Mouse (Mus musculus) neural tube, embryonic 13.5 days (tissue): ENCODE results near the gene Kalrn. TPM values are rescaled to one million over a fixed set of nuclear protein-coding genes. Genes with fewer than 3 reads are reported as not detected.
A peak's percentile ranks its signal among the peaks of the same experiment; 100 is the strongest.

ENCODE experiments used
- ATAC-seq: fragments of 200-750 bp; cut with Nextera tagmentation; 2 replicates; pipeline ENCODE4 v1.8.0; 2017; ENCODE audit warnings: low read depth, mild to moderate bottlenecking, moderate TSS enrichment, moderate library complexity
- H3K27ac ChIP-seq: fragments of 300-500 bp; sonication (generic); replicated peaks from 2 replicates; pipeline ENCODE4 v1.5.1; 2015; ENCODE audit warnings: moderate library complexity, mild to moderate bottlenecking, inconsistent platforms
- H3K27me3 ChIP-seq: fragments of 300-500 bp; sonication (generic); 2 replicates; pipeline ENCODE4 v1.6.1; 2015; ENCODE audit warnings: mild to moderate bottlenecking, inconsistent platforms
- H3K36me3 ChIP-seq: fragments of 300-500 bp; sonication (generic); 2 replicates; pipeline ENCODE4 v1.6.1; 2015; ENCODE audit warnings: mild to moderate bottlenecking, inconsistent platforms
- H3K4me1 ChIP-seq: fragments of 300-500 bp; sonication (generic); replicated peaks from 2 replicates; pipeline ENCODE4 v1.6.1; 2015; ENCODE audit warnings: inconsistent platforms
- H3K4me2 ChIP-seq: fragments of 300-500 bp; sonication (generic); 2 replicates; pipeline ENCODE4 v1.6.1; 2015; ENCODE audit warnings: inconsistent platforms, mild to moderate bottlenecking, moderate library complexity
- H3K4me3 ChIP-seq: fragments of 300-500 bp; sonication (generic); 2 replicates; pipeline ENCODE4 v1.5.1; 2015; ENCODE audit warnings: mild to moderate bottlenecking, inconsistent platforms
- H3K9ac ChIP-seq: fragments of 300-500 bp; sonication (generic); 2 replicates; pipeline ENCODE4 v1.6.1; 2015; ENCODE audit warnings: moderate library complexity, mild to moderate bottlenecking, inconsistent platforms
- H3K9me3 ChIP-seq: fragments of 300-500 bp; sonication (generic); 2 replicates; pipeline ENCODE4 v1.6.1; 2016; ENCODE audit warnings: inconsistent platforms
- WGBS: fragments of 180-500 bp; shearing (Covaris S2); methylation state at CpG from one replicate; pipeline ENCODE4 v1.1.7; 2015; 5-methylcytosine and 5-hydroxymethylcytosine counted together
- polyA plus RNA-seq: library from polyadenylated mRNA; unstranded; fragments of >200 nt; fragmentation: Nextera tagmentation; extraction: Ambion mirVana; gene quantifications from 2 replicates; pipeline ENCODE4 v1.2.1, GENCODE M21; 2015

The Kalrn gene
- polyA plus RNA-seq, 1 experiment from 2014 or later, result 23.9 TPM

DNA sequence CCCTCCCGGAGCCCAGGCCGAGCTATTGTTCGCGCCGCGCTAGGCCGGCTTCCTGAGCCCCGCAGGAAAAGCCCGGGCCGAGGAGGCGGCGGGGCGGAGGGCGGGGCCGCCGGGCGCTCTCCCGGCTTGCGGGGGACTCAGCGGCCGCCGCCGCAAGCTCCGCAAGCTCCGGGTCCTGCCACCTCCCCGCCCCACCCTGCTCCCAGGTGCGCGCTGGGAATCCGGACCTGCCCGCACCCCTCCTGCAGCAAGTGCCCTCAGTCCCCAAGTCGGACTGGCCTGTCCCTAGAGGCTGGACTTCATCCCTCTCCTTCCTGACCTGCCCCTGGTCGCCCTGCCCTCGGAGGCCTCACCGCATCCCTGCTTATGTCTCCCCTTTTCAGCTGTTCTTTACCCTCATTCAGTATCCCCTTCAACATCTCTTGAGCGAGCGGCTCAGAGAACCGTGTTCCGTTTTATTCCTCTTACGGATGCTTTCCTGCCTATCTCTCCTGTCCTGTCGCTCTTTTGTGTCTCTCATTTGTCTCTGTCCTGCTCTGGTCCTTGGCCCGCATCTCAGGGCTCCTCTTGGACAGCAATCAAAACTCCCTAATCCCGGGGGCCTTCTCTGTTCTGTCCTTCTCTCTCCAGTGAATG is 642 bp upstream of the Kalrn start:
- Histone ChIP-seq H3K36me3 (no peaks in the 10 kb centered on the region), H3K4me2 (peak overlapping the region; percentile 72), H3K9ac (peak overlapping the region; percentile 99), H3K4me3 (peak overlapping the region; percentile 93), H3K27ac (peak overlapping the region; percentile 98), H3K4me1 (peaks cover 38% of the 10 kb centered on the region), H3K27me3 (no peaks in the 10 kb centered on the region), H3K9me3 (0 out of 2 replicates have a peak, but pooled peaks cover 6% of the 10 kb centered on the region)
- ATAC-seq, result peak; percentile 72
- under 1% methylated on average over 42 of the region's 42 CpGs for WGBS

DNA sequence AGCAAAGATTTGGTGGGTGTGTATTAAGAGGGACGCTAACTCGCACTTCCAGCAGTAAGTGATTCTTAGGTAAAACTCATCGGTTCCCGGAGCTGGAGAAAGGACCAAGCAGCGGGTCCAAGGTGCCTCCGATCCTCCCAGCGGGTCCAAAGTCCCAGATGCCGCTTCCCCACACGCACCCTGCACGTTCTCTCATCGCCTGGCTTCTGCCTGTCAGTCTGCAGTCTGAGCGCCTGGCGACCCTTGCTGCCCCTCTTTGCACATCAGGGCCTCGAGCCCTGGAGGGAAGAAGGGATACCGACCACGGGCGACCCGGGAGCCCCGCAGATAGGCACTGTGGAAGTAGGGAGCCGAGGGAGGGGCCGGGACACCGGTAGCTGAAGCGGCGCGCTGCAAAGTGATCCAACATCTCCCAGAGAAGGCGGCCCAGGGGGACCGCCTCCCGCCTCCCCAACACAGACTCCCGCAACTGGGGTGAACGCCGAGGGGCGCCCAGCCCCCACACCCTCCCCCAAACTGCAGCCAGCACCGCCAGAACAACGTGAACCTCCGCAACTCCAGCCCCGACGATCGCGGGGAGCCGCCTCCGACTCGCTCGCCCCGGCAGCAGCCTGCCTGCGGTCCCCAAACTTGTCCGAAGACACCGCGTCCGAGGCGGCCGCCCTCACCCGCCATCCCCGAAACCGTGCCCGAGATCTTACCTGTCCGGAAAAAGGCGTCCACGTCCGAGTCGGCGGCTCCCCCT is 754 bp downstream of the Kalrn start:
- peak; percentile 15; the same call in 1 of the 2 replicates for ATAC-seq
- Histone ChIP-seq H3K27ac (peak overlapping the region; percentile 98), H3K9me3 (0 out of 2 replicates have a peak, but pooled peaks cover under 1% of the 10 kb centered on the region), H3K9ac (peak overlapping the region; percentile 99), H3K4me3 (peak overlapping the region; percentile 93), H3K4me1 (peaks cover 38% of the 10 kb centered on the region), H3K27me3 (no peaks in the 10 kb centered on the region), H3K36me3 (no peaks in the 10 kb centered on the region), H3K4me2 (peak overlapping the region; percentile 72)
- under 1% methylated on average over 59 of the region's 61 CpGs for WGBS

DNA sequence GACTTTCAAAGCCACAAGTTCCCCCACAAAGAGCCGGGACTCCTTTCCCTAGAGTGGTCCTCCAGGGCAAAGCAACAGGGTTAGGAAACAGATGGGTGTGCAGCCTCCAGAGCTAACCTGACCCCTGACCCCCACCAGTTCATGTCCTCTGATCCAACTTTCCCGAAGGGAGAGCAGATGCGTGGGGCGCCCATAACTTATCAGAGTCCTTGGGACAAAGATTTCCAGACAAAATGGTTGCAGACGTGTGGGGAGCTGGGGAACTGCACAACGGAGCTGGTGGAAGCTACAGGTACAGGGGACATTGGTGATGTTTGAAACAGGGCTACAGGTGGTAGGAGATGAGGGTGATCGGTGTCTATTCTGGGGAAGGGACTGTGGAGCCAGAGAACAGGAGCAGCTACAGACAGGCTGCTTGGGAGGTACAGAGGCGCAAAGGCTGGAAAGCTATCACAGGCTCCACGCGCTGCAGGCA is 1.4 kb downstream of the Kalrn start:
- Histone ChIP-seq H3K27ac (no peak overlapping the region), H3K9ac (peak overlapping the region; percentile 99), H3K4me1 (peaks cover 41% of the 10 kb centered on the region), H3K36me3 (no peaks in the 10 kb centered on the region), H3K4me2 (peak overlapping the region; percentile 72), H3K4me3 (peak overlapping the region; percentile 93), H3K27me3 (no peaks in the 10 kb centered on the region), H3K9me3 (no peaks in the 10 kb centered on the region)
- ATAC-seq, result no peak
- WGBS, result under 1% methylated on average over 10 of the region's 10 CpGs

DNA sequence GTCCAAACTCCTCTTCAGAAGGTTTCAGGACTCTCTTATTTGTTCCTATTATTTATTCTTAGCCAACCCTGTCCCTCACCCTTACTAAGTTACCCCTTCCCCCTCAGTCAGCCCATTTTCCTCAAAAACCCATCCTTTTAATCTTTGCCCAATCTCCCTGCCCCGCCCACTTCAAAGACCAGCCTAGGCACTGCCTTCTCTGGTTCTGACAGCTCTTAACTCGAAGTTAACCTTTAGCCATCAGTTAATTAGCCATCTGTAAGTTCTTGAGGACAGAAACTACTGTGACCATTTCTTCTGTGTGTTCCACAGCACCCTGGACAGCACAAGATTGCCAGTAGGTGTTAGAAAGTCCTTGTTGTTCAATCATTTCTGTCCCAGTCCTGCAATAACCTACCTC is 3.4 kb downstream of the Kalrn start:
- Histone ChIP-seq H3K9ac (no peak overlapping the region), H3K4me3 (no peak overlapping the region), H3K9me3 (no peaks in the 10 kb centered on the region), H3K27me3 (no peaks in the 10 kb centered on the region), H3K4me2 (no peak overlapping the region), H3K4me1 (peaks cover 62% of the 10 kb centered on the region), H3K36me3 (no peaks in the 10 kb centered on the region), H3K27ac (no peak overlapping the region)
- ATAC-seq, result no peak
- 62% methylated on average over 2 of the region's 2 CpGs for WGBS

DNA sequence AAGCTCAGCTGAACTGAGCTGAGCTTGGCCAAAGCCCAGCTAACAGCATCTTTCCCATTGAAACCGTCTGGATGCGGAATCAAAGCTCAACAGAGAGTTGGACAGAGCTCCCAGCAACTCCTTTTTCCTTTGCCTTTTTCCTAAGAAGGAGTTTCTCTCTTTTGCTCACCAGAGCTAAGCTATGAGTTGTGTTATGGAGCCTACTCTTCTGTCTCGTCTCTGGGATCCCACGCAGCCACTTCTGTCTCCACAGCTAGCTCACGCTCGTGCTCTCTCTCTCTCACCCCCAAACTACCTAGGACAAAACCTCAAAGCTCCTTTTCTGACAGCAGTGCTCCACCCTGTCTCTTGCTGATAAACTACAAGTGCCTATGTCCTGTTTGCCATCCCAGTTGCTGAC is 4.5 kb downstream of the Kalrn start:
- Histone ChIP-seq H3K9me3 (no peaks in the 10 kb centered on the region), H3K27ac (no peak overlapping the region), H3K9ac (no peak overlapping the region), H3K27me3 (no peaks in the 10 kb centered on the region), H3K36me3 (no peaks in the 10 kb centered on the region), H3K4me1 (peaks cover 63% of the 10 kb centered on the region), H3K4me2 (no peak overlapping the region), H3K4me3 (no peak overlapping the region)
- 92% methylated on average over 6 of the region's 6 CpGs for WGBS
- no peak for ATAC-seq

DNA sequence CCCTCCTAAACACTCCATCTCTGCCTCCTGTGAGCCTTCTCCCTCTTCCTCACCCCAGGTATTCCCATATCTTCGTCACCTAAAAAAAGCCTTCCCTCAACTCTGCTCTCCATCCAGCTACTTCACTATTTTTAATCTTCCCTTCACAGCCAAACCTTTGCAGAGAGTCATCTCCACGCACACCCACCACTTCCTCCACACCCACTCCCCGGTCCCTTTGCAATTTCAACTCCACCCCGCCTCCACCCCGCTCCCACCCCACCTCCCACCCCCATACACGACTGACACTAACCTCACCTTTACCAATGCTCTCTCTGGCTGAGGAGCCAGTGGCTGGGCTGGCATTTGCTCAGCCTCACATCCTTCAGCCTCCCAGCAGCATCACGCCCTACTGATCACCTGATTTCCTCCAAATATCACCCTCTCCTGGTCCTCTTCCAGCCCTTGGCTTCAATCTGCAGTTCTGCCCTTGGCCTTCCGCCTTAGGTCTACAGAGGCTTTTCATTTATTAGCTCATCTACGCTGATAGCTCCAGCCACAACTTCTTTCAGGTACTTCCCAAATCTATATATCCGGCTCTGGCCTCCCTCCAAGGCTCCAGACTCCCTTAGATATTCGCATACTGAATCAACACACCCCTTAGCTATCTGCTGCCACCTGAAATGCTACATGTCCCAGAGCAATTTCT is 9.6 kb downstream of the Kalrn start:
- Histone ChIP-seq H3K27ac (no peak overlapping the region), H3K9ac (no peak overlapping the region), H3K9me3 (no peaks in the 10 kb centered on the region), H3K27me3 (no peaks in the 10 kb centered on the region), H3K4me2 (no peak overlapping the region), H3K4me3 (no peak overlapping the region), H3K36me3 (no peaks in the 10 kb centered on the region), H3K4me1 (peaks cover 81% of the 10 kb centered on the region)
- ATAC-seq, result no peak
- WGBS, result 85% methylated on average over 11 of the region's 11 CpGs

DNA sequence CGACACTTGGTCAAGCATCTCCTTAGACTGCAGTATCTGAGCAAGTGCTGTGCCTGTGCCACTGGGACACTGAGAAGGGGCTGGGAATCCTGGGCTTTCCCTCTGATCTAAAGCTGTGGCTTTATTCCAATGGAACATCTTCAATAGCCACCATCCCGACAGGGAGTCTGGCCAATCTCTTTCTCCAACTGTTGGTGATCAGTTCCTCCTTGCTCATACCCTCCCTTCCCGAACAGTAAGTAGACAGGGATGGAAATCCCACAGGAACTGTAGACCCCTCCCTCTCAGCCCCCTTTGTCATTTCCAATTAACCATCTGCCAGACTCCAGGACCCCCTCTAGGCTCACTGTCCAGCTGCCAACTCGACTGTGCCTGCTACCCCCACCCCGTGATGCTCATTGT is 11.6 kb downstream of the Kalrn start:
- Histone ChIP-seq H3K4me2 (no peak overlapping the region), H3K27ac (peak overlapping the region; percentile 54)

DNA sequence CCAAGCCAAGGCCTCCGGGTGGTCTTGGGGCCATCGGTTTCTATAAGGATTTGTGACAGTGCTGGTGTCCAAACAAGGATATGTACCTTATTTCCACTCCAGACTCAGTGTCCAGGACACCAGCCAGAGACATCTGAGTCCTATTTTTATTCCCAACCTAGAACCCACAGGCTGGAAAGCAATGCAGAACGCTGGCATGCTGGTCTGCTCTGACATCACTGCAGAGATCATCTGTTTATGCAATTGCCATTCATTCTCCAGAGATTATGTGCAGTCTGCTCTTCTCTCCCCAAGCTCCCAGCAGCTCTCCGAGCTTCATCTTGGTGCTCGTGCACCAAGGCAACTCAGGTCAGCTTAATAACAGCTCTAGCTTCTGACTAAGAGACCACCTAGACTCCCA is 12.5 kb downstream of the Kalrn start:
- no peak for ATAC-seq
- Histone ChIP-seq H3K4me1 (peaks cover 87% of the 10 kb centered on the region), H3K9ac (no peak overlapping the region), H3K4me3 (no peak overlapping the region), H3K9me3 (no peaks in the 10 kb centered on the region), H3K4me2 (no peak overlapping the region), H3K36me3 (no peaks in the 10 kb centered on the region), H3K27ac (no peak overlapping the region), H3K27me3 (no peaks in the 10 kb centered on the region)
- WGBS, result 52% methylated on average over 5 of the region's 5 CpGs

More for the DNA sequence above, 11.6 kb downstream of the Kalrn start:
- no peaks in the 10 kb centered on the region for H3K36me3 ChIP-seq
- no peaks in the 10 kb centered on the region for H3K27me3 ChIP-seq
- H3K9me3 ChIP-seq, result no peaks in the 10 kb centered on the region
- H3K4me1 ChIP-seq, result peaks cover 91% of the 10 kb centered on the region
- H3K9ac ChIP-seq, result no peak overlapping the region
- peak; percentile 76; the same call in 1 of the 2 replicates for ATAC-seq
- WGBS, result 8% methylated on average over 5 of the region's 5 CpGs
- no peak overlapping the region for H3K4me3 ChIP-seq

DNA sequence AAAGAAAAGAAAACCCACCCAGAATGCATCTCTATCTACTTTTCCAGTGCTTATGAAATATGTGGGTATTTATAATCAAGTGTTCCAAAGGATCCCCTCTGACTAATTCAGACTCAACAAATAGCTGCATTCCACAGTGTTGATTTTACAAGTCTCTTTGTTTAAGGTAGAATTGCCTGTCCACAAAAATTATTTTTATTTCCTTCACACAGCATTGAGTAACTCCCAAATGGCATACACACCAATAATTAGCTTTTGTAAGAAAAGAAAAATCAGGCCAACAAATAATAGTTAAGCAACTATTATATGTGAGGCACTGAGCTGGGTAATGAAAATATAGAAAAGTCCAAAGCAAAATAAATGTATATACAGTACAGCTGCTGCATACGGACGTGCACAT is 12.9 kb downstream of the Kalrn start:
- H3K4me1 ChIP-seq, result peaks cover 87% of the 10 kb centered on the region
- WGBS, result 63% methylated on average over 2 of the region's 2 CpGs

DNA sequence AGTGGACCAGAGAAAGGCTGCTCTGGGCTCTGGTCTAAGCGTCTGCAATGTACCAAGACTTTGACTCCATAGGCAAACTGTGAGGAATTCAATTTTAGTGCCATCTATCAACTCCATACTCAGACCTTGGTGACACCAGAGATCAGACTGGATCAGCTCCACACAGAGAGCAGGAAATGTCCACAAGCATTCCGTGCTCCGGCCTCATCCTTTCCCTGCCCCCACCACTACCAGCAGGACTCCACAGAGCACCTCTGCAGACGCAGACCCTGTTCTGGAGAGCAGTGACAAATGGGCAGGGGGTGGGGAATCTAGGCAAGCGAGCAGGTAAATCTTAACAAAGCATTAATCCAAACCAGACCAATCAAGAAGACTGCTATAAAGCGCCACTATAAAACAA is 15.4 kb downstream of the Kalrn start:
- H3K36me3 ChIP-seq, result no peaks in the 10 kb centered on the region
- ATAC-seq, result no peak
- peaks cover 80% of the 10 kb centered on the region for H3K4me1 ChIP-seq
- no peak overlapping the region for H3K4me3 ChIP-seq
- WGBS, result 55% methylated on average over 6 of the region's 6 CpGs
- H3K9ac ChIP-seq, result no peak overlapping the region
- H3K27ac ChIP-seq, result no peak overlapping the region
- no peaks in the 10 kb centered on the region for H3K27me3 ChIP-seq
- no peaks in the 10 kb centered on the region for H3K9me3 ChIP-seq
- H3K4me2 ChIP-seq, result no peak overlapping the region

More for the DNA sequence above, 12.9 kb downstream of the Kalrn start:
- Histone ChIP-seq H3K9me3 (no peaks in the 10 kb centered on the region), H3K27ac (no peak overlapping the region), H3K4me2 (no peak overlapping the region), H3K9ac (no peak overlapping the region), H3K4me3 (no peak overlapping the region), H3K36me3 (no peaks in the 10 kb centered on the region), H3K27me3 (no peaks in the 10 kb centered on the region)
- no peak for ATAC-seq

DNA sequence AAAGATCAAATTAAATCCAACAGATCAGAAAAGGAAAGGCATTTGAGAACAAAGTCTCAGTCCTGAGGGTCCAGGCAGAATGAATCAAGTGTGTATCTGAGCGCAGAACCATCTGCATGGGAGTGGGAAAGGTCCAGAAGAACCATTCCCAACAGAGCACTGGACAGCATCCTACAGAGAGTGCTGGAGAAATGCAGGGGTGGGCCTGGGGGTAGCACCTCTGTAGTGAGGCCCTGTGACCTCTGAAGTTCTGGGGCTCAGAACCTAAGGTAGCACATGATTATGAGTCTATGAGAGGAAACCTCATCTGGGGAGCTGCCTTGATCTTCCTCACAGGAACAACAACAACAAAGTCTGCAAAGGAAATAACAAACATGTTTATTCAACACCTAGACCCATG is 20.6 kb downstream of the Kalrn start:
- Histone ChIP-seq H3K27me3 (no peaks in the 10 kb centered on the region), H3K36me3 (no peaks in the 10 kb centered on the region), H3K4me2 (no peak overlapping the region), H3K9ac (no peak overlapping the region), H3K4me3 (no peak overlapping the region), H3K9me3 (no peaks in the 10 kb centered on the region), H3K27ac (no peak overlapping the region), H3K4me1 (peaks cover 44% of the 10 kb centered on the region)
- 82% methylated on average over 1 of the region's 1 CpGs for WGBS
- ATAC-seq, result no peak

DNA sequence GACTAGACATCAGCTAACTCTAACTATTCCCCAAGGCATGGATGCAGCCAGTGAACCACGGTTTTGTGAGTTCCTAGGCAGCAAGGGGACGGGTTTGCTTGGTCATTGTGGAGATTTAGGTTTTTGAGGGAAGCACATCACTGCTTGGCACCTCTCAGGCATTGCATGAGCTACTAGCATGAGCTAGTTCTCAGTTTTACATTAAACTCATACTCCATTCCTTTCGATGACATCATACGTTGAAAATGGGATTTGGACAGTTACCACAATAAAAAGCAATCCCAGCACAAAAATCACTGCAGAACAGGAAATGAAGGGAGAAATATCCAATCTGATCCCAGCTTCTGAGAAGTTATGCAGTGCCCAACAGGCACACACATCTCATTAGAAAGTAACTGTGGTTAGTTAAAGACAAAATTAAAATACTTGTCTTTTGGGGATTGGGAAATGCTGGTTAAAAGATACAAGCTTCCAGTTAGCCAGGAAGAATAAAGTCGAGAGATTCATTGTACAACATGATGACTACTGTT is 23.8 kb downstream of the Kalrn start:
- WGBS, result 81% methylated on average over 5 of the region's 5 CpGs
- Histone ChIP-seq H3K27me3 (no peaks in the 10 kb centered on the region), H3K9me3 (no peaks in the 10 kb centered on the region), H3K4me3 (no peak overlapping the region), H3K36me3 (no peaks in the 10 kb centered on the region), H3K27ac (no peak overlapping the region), H3K4me1 (peaks cover 39% of the 10 kb centered on the region), H3K9ac (no peak overlapping the region), H3K4me2 (no peak overlapping the region)
- no peak for ATAC-seq
